29 mouse cellular contexts compared by ENCODE assay signal in genomic region chr2:31524641-31525040, GRCm38 (mm10). TPM values are rescaled to one million over a fixed set of nuclear protein-coding genes. Genes with fewer than 3 reads are reported as not detected.
DNase-seq lines count a peak whose midpoint lies in the region; ATAC-seq lines count a peak whose summit lies in the region.
"Had no signal": no experiment of that assay in that cellular context is flagged by ENCODE, and none has a peak within 500 bp of the region (broad histone marks: within the 10 kb centered on the region; RNA-seq: fewer than 3 reads in every experiment).

No protein-coding gene starts in this region.

- no peak for ATAC-seq in forebrain, embryonic 12.5 days (ENCODE audit: low FRiP score)
- no peak for ATAC-seq in hindbrain, embryonic 13.5 days (ENCODE audit: low FRiP score)
- ATAC-seq: forebrain, embryonic 13.5 days had no signal

- H3K9ac ChIP-seq in forebrain, embryonic 12.5 days, result no peak overlapping the region
- H3K9ac ChIP-seq in hindbrain, embryonic 13.5 days, result no peak overlapping the region
- H3K9ac ChIP-seq: forebrain, embryonic 13.5 days; hindbrain, embryonic 14.5 days; limb, embryonic 15.5 days; liver, embryonic 13.5 days had no signal

- no peaks in the 10 kb centered on the region for H3K9me3 ChIP-seq in forebrain, embryonic 10.5 days
- no peaks in the 10 kb centered on the region for H3K9me3 ChIP-seq in forebrain, embryonic 12.5 days
- no peaks in the 10 kb centered on the region for H3K9me3 ChIP-seq in hindbrain, embryonic 13.5 days
- H3K9me3 ChIP-seq: forebrain, embryonic 13.5 days; limb, embryonic 15.5 days; liver, embryonic 13.5 days had no signal

- no peak overlapping the region for H3K4me2 ChIP-seq in forebrain, embryonic 12.5 days
- H3K4me2 ChIP-seq in hindbrain, embryonic 13.5 days, result no peak overlapping the region
- H3K4me2 ChIP-seq: forebrain, embryonic 13.5 days; heart, embryonic 11.5 days; hindbrain, embryonic 14.5 days; limb, embryonic 15.5 days; liver, embryonic 13.5 days had no signal

- H3K4me3 ChIP-seq in forebrain, embryonic 10.5 days, result no peak overlapping the region
- H3K4me3 ChIP-seq in forebrain, embryonic 12.5 days (replicated peaks), result no peak overlapping the region
- no peak overlapping the region for H3K4me3 ChIP-seq in hindbrain, embryonic 13.5 days
- H3K4me3 ChIP-seq: erythroblast, embryonic 14.5 days; forebrain, embryonic 13.5 days; limb, embryonic 15.5 days; liver, embryonic 13.5 days had no signal

- no peak for DNase-seq in forebrain, embryonic 10.5 days (ENCODE audit: extremely low spot score, low spot score)
- peak; percentile 73 for DNase-seq in adrenal gland, adult 2 months
- DNase-seq in adrenal gland, postnatal 36 days, result peak; percentile 73
- DNase-seq in kidney, postnatal 25 days, result no peak
- no peak for DNase-seq in cerebellum, adult 9-10 months
- DNase-seq: B cell, adult 2 months; cerebellum, adult 11-12 months; cerebellum, postnatal 10 days; gastrocnemius, postnatal 14 days; heart, postnatal 4 days; kidney, adult 18-20 months; layer of hippocampus, postnatal 36 days; left cerebral cortex, postnatal 4 days; liver, embryonic 13.5 days; lung, adult 2 months; lung, postnatal 10 days; midbrain, embryonic 14.5 days; right cerebral cortex, postnatal 25 days; thymus, postnatal 14 days had no signal

- peaks cover 44% of the 10 kb centered on the region for H3K4me1 ChIP-seq in forebrain, embryonic 10.5 days
- peaks cover 13% of the 10 kb centered on the region; the same call in 1 of the 2 replicates for H3K4me1 ChIP-seq in forebrain, embryonic 12.5 days
- peaks cover 16% of the 10 kb centered on the region for H3K4me1 ChIP-seq in hindbrain, embryonic 13.5 days (replicated peaks)
- H3K4me1 ChIP-seq: forebrain, embryonic 13.5 days had no signal

- H3K27ac ChIP-seq in forebrain, embryonic 10.5 days, result 0 out of 2 replicates have a peak overlapping the region, but pooled peaks have one; percentile 4
- no peak overlapping the region for H3K27ac ChIP-seq in forebrain, embryonic 12.5 days
- H3K27ac ChIP-seq in hindbrain, embryonic 13.5 days, result no peak overlapping the region
- H3K27ac ChIP-seq: forebrain, embryonic 13.5 days; hindbrain, embryonic 14.5 days; kidney, postnatal 0 days; limb, embryonic 15.5 days; liver, embryonic 13.5 days; macrophage had no signal

- H3K36me3 ChIP-seq in forebrain, embryonic 10.5 days (replicated peaks), result no peaks in the 10 kb centered on the region
- H3K36me3 ChIP-seq in forebrain, embryonic 12.5 days (replicated peaks), result no peaks in the 10 kb centered on the region
- H3K36me3 ChIP-seq in hindbrain, embryonic 13.5 days, result no peaks in the 10 kb centered on the region
- H3K36me3 ChIP-seq: limb, embryonic 15.5 days; liver, embryonic 13.5 days had no signal

- 77% methylated on average over 5 of the region's 5 CpGs for WGBS in forebrain, embryonic 10.5 days
- 78% methylated on average over 5 of the region's 5 CpGs for WGBS in forebrain, embryonic 12.5 days
- 83% methylated on average over 5 of the region's 5 CpGs for WGBS in hindbrain, embryonic 13.5 days

- H3K27me3 ChIP-seq in forebrain, embryonic 10.5 days (ENCODE audit: poor library complexity, severe bottlenecking), result peaks cover 65% of the 10 kb centered on the region
- peaks cover 56% of the 10 kb centered on the region for H3K27me3 ChIP-seq in forebrain, embryonic 12.5 days
- peaks cover 76% of the 10 kb centered on the region for H3K27me3 ChIP-seq in hindbrain, embryonic 13.5 days
- H3K27me3 ChIP-seq: CH12.LX; limb, embryonic 15.5 days; liver, embryonic 13.5 days had no signal

RNA-seq across cellular contexts. Expression of gene Fubp3, which starts 47.8 kb away (rescaled TPM):
- 92.9 and 97.4 TPM in 2 replicates for polyA plus RNA-seq in forebrain, embryonic 10.5 days (2016; fragmentation: Nextera tagmentation; extraction: Ambion mirVana)
- 97.6 and 104 TPM in 2 replicates for polyA plus RNA-seq in forebrain, embryonic 12.5 days (2016; fragmentation: Nextera tagmentation; extraction: Ambion mirVana)
- 10 to 100 TPM; 43.9 to 55.6 TPM for total RNA-seq in adrenal gland, adult 2 months (2021)
- 46.0 and 67.3 TPM in 2 replicates for polyA plus RNA-seq in adrenal gland, adult 2 months (2012; rRNA removed)
- 10 to 100 TPM; 48.8 to 54.2 TPM for total RNA-seq in adrenal gland, postnatal 36 days (2021)
- polyA plus RNA-seq in hindbrain, embryonic 13.5 days (2015; fragmentation: Nextera tagmentation; extraction: Ambion mirVana), result 59.2 and 62.7 TPM in 2 replicates

RNA-seq across cellular contexts. Expression of gene Ass1, which starts 54.6 kb away (rescaled TPM):
- 7.3 and 7.6 TPM in 2 replicates for polyA plus RNA-seq in forebrain, embryonic 10.5 days (2016; fragmentation: Nextera tagmentation; extraction: Ambion mirVana)
- 4.0 and 4.9 TPM in 2 replicates for polyA plus RNA-seq in forebrain, embryonic 12.5 days (2016; fragmentation: Nextera tagmentation; extraction: Ambion mirVana)
- total RNA-seq in adrenal gland, adult 2 months (2021), result 10 to 100 TPM; 24.4 to 31.6 TPM
- 3.9 and 4.0 TPM in 2 replicates for polyA plus RNA-seq in adrenal gland, adult 2 months (2012; rRNA removed)
- total RNA-seq in adrenal gland, postnatal 36 days (2021), result 10 to 100 TPM; 22.6 to 37.2 TPM
- 8.0 TPM in 2 replicates for polyA plus RNA-seq in hindbrain, embryonic 13.5 days (2015; fragmentation: Nextera tagmentation; extraction: Ambion mirVana)

Comparison
In these comparisons a context has a peak if more than half of its experiments do, and no peak if none do; other contexts are left out.
1. DNase-seq: peak in adrenal gland, adult 2 months (single experiment) and adrenal gland, postnatal 36 days (2 of 2); none in forebrain, embryonic 10.5 days (single experiment), kidney, postnatal 25 days (0 of 2) and cerebellum, adult 9-10 months (single experiment).